Mouse (Mus musculus): ENCODE results near the gene Scrn2.
A peak's percentile ranks its signal among the peaks of the same experiment; 100 is the strongest.

Gene Scrn2

GRCm38 (mm10) chr11:96991501-96991900, 38.2 kb upstream of the Scrn2 start:
- Histone ChIP-seq H3K4me3 (replicated peaks; ENCODE audit: low read length) (no peak overlapping the region), H3K4me1 (replicated peaks; ENCODE audit: low read depth, low read length) (peaks cover 59% of the 10 kb centered on the region), H3K9me3 (ENCODE audit: low read length) (no peaks in the 10 kb centered on the region), H3K36me3 (ENCODE audit: insufficient read depth, low read length) (no peaks in the 10 kb centered on the region), H3K27me3 (ENCODE audit: insufficient read depth, low read length) (peaks cover 58% of the 10 kb centered on the region)
- TF ChIP-seq CTCF (conservative IDR thresholded peaks at IDR 0.05; ENCODE audit: low read length) (no peak), NANOG (IDR thresholded peaks at IDR 0.05; ENCODE audit: borderline replicate concordance, low read length) (no peak), POU5F1 (IDR thresholded peaks at IDR 0.05; ENCODE audit: borderline replicate concordance, low read length) (no peak)

- H3K4me1 ChIP-seq (replicated peaks; ENCODE audit: low read depth, low read length): peaks cover 57% of the 10 kb centered on the region
- TF ChIP-seq CTCF (conservative IDR thresholded peaks at IDR 0.05; ENCODE audit: low read length): no peak
- H3K9me3 ChIP-seq (ENCODE audit: low read length): no peaks in the 10 kb centered on the region
- H3K4me3 ChIP-seq (replicated peaks; ENCODE audit: low read length): no peak overlapping the region
- H3K36me3 ChIP-seq (ENCODE audit: insufficient read depth, low read length): no peaks in the 10 kb centered on the region
- peaks cover 65% of the 10 kb centered on the region for H3K27me3 ChIP-seq (ENCODE audit: insufficient read depth, low read length)
These were observed 36.9 kb upstream of the Scrn2 start for GRCm38 (mm10) chr11:96992722-96993311.

- Histone ChIP-seq H3K27me3 (ENCODE audit: insufficient read depth, low read length) (peaks cover 81% of the 10 kb centered on the region), H3K9me3 (ENCODE audit: low read length) (no peaks in the 10 kb centered on the region), H3K4me1 (replicated peaks; ENCODE audit: low read depth, low read length) (peaks cover 54% of the 10 kb centered on the region), H3K36me3 (ENCODE audit: insufficient read depth, low read length) (no peaks in the 10 kb centered on the region), H3K4me3 (replicated peaks; ENCODE audit: low read length) (no peak overlapping the region)
- TF ChIP-seq NANOG (IDR thresholded peaks at IDR 0.05; ENCODE audit: borderline replicate concordance, low read length) (no peak), CTCF (conservative IDR thresholded peaks at IDR 0.05; ENCODE audit: low read length) (no peak)
These were observed 34.7 kb upstream of the Scrn2 start for GRCm38 (mm10) chr11:96995031-96995430.

GRCm38 (mm10) chr11:96995836-96996772, 33.6 kb upstream of the Scrn2 start:
- H3K36me3 ChIP-seq (ENCODE audit: insufficient read depth, low read length): no peaks in the 10 kb centered on the region
- no peak for TF ChIP-seq CTCF (conservative IDR thresholded peaks at IDR 0.05; ENCODE audit: low read length)
- no peak for TF ChIP-seq NANOG (IDR thresholded peaks at IDR 0.05; ENCODE audit: borderline replicate concordance, low read length)
- TF ChIP-seq POU5F1 (IDR thresholded peaks at IDR 0.05; ENCODE audit: borderline replicate concordance, low read length): no peak
- H3K9me3 ChIP-seq (ENCODE audit: low read length): no peaks in the 10 kb centered on the region
- peak overlapping the region; percentile 78 for H3K4me3 ChIP-seq (replicated peaks; ENCODE audit: low read length)
- peaks cover 92% of the 10 kb centered on the region for H3K27me3 ChIP-seq (ENCODE audit: insufficient read depth, low read length)
- H3K4me1 ChIP-seq (replicated peaks; ENCODE audit: low read depth, low read length): peaks cover 60% of the 10 kb centered on the region

- H3K9me3 ChIP-seq (ENCODE audit: low read length): no peaks in the 10 kb centered on the region
These were observed 32.9 kb upstream of the Scrn2 start for GRCm38 (mm10) chr11:96996773-96997379.

GRCm38 (mm10) chr11:96997380-96997956, 32.3 kb upstream of the Scrn2 start:
- no peak for TF ChIP-seq CTCF (conservative IDR thresholded peaks at IDR 0.05; ENCODE audit: low read length)
- no peak for TF ChIP-seq NANOG (IDR thresholded peaks at IDR 0.05; ENCODE audit: borderline replicate concordance, low read length)
- TF ChIP-seq POU5F1 (IDR thresholded peaks at IDR 0.05; ENCODE audit: borderline replicate concordance, low read length): no peak
- H3K4me1 ChIP-seq (replicated peaks; ENCODE audit: low read depth, low read length): peaks cover 51% of the 10 kb centered on the region
- no peaks in the 10 kb centered on the region for H3K36me3 ChIP-seq (ENCODE audit: insufficient read depth, low read length)
- peaks cover 89% of the 10 kb centered on the region for H3K27me3 ChIP-seq (ENCODE audit: insufficient read depth, low read length)
- H3K4me3 ChIP-seq (replicated peaks; ENCODE audit: low read length): peak overlapping the region; percentile 78
- H3K9me3 ChIP-seq (ENCODE audit: low read length): no peaks in the 10 kb centered on the region

More at GRCm38 (mm10) chr11:96996773-96997379, 32.9 kb upstream of the Scrn2 start:
- TF ChIP-seq POU5F1 (IDR thresholded peaks at IDR 0.05; ENCODE audit: borderline replicate concordance, low read length) (no peak), NANOG (IDR thresholded peaks at IDR 0.05; ENCODE audit: borderline replicate concordance, low read length) (no peak), CTCF (conservative IDR thresholded peaks at IDR 0.05; ENCODE audit: low read length) (no peak)
- Histone ChIP-seq H3K36me3 (ENCODE audit: insufficient read depth, low read length) (no peaks in the 10 kb centered on the region), H3K27me3 (ENCODE audit: insufficient read depth, low read length) (peaks cover 89% of the 10 kb centered on the region), H3K4me1 (replicated peaks; ENCODE audit: low read depth, low read length) (peaks cover 57% of the 10 kb centered on the region), H3K4me3 (replicated peaks; ENCODE audit: low read length) (peak overlapping the region; percentile 78)

GRCm38 (mm10) chr11:97003170-97003569, 26.6 kb upstream of the Scrn2 start:
- no peaks in the 10 kb centered on the region for H3K36me3 ChIP-seq (ENCODE audit: insufficient read depth, low read length)
- peaks cover 89% of the 10 kb centered on the region for H3K27me3 ChIP-seq (ENCODE audit: insufficient read depth, low read length)
- TF ChIP-seq POU5F1 (IDR thresholded peaks at IDR 0.05; ENCODE audit: borderline replicate concordance, low read length): no peak
- no peak for TF ChIP-seq NANOG (IDR thresholded peaks at IDR 0.05; ENCODE audit: borderline replicate concordance, low read length)
- no peak for TF ChIP-seq CTCF (conservative IDR thresholded peaks at IDR 0.05; ENCODE audit: low read length)
- peaks cover 31% of the 10 kb centered on the region for H3K4me1 ChIP-seq (replicated peaks; ENCODE audit: low read depth, low read length)
- H3K4me3 ChIP-seq (replicated peaks; ENCODE audit: low read length): peak overlapping the region; percentile 35; the same call in 1 of the 2 replicates
- no peaks in the 10 kb centered on the region for H3K9me3 ChIP-seq (ENCODE audit: low read length)
